Comparison of ENCODE assay signal across 8 mouse cellular contexts in genomic region chr6:83427968-83428731, GRCm38 (mm10). TPM values are rescaled to one million over a fixed set of nuclear protein-coding genes. Genes with fewer than 3 reads are reported as not detected.
DNase-seq lines count a peak whose midpoint lies in the region; ATAC-seq and TF ChIP-seq lines count a peak whose summit lies in the region.

No protein-coding gene starts in this region.

- H3K36me3 ChIP-seq in intestine, embryonic 14.5 days (ENCODE audit: control insufficient read depth, insufficient read depth, low read length): peaks cover 56% of the 10 kb centered on the region
- H3K36me3 ChIP-seq in limb, embryonic 12.5 days: peaks cover 59% of the 10 kb centered on the region

- DNase-seq in ovary, postnatal 36 days (ENCODE audit: low spot score): peak; percentile 23
- no peak for DNase-seq in ovary, postnatal 10 days (ENCODE audit: low spot score)
- DNase-seq in cerebellum, adult 2 months: peak; percentile 84 to 88
- DNase-seq in gastrocnemius, postnatal 14 days: peak; percentile 68
- DNase-seq in intestine, embryonic 14.5 days (ENCODE audit: low spot score): no peak
- DNase-seq in right cerebral cortex, postnatal 36 days (ENCODE audit: low spot score in 2 of 2): peak; percentile 33 to 36
- DNase-seq in embryo, embryonic 11 days: no peak

- no peak overlapping the region for H3K9ac ChIP-seq in intestine, embryonic 14.5 days (ENCODE audit: low read length)
- 0 out of 2 replicates have a peak overlapping the region, but pooled peaks have one; percentile 6 for H3K9ac ChIP-seq in limb, embryonic 12.5 days (replicated peaks)

- H3K4me2 ChIP-seq in intestine, embryonic 14.5 days (ENCODE audit: low read length): no peak overlapping the region
- no peak overlapping the region for H3K4me2 ChIP-seq in limb, embryonic 12.5 days

- ATAC-seq in intestine, embryonic 14.5 days (replicated peaks; ENCODE audit: low FRiP score, low TSS enrichment, low read depth): peak; percentile 60; the same call in 1 of the 2 replicates
- no peak for ATAC-seq in limb, embryonic 12.5 days (ENCODE audit: insufficient number of reproducible peaks, insufficient read depth, low FRiP score, low TSS enrichment, low read depth)

- WGBS in cerebellum, adult 2 months: 17% methylated on average over 5 of the region's 5 CpGs
- WGBS in intestine, embryonic 14.5 days: 32% methylated on average over 5 of the region's 5 CpGs
- 53% methylated on average over 5 of the region's 5 CpGs for WGBS in limb, embryonic 12.5 days

- no peaks in the 10 kb centered on the region for H3K27me3 ChIP-seq in cerebellum, adult 2 months (ENCODE audit: control insufficient read depth, insufficient read depth, low read length)
- H3K27me3 ChIP-seq in intestine, embryonic 14.5 days (replicated peaks; ENCODE audit: control insufficient read depth, insufficient read depth, low read length): no peaks in the 10 kb centered on the region
- no peaks in the 10 kb centered on the region for H3K27me3 ChIP-seq in limb, embryonic 12.5 days

- no peak overlapping the region for H3K4me3 ChIP-seq in cerebellum, adult 2 months (replicated peaks; ENCODE audit: insufficient read depth, low read depth, low read length)
- no peak overlapping the region for H3K4me3 ChIP-seq in intestine, embryonic 14.5 days (ENCODE audit: low read depth, low read length)
- H3K4me3 ChIP-seq in limb, embryonic 12.5 days (replicated peaks): no peak overlapping the region

- TF ChIP-seq CTCF in cerebellum, adult 2 months (IDR thresholded peaks at IDR 0.05; ENCODE audit: borderline replicate concordance, insufficient read depth, low read depth, low read length): no peak

- intact Hi-C loops in gastrocnemius, postnatal 14 days (cut with DNase I; ENCODE audit: low total_unique reads): no loop called here

- H3K9me3 ChIP-seq in intestine, embryonic 14.5 days (ENCODE audit: control insufficient read depth, low read length): no peaks in the 10 kb centered on the region
- H3K9me3 ChIP-seq in limb, embryonic 12.5 days: no peaks in the 10 kb centered on the region

- peak overlapping the region; percentile 60 for H3K27ac ChIP-seq in cerebellum, adult 2 months (ENCODE audit: insufficient read depth, low read length)
- H3K27ac ChIP-seq in intestine, embryonic 14.5 days (ENCODE audit: low read depth): peak overlapping the region; percentile 62
- peak overlapping the region; percentile 57; the same call in 1 of the 2 replicates for H3K27ac ChIP-seq in limb, embryonic 12.5 days

- peaks cover 43% of the 10 kb centered on the region for H3K4me1 ChIP-seq in cerebellum, adult 2 months (ENCODE audit: control insufficient read depth, insufficient read depth, low read length)
- H3K4me1 ChIP-seq in intestine, embryonic 14.5 days (replicated peaks; ENCODE audit: control insufficient read depth, insufficient read depth, low read length): peaks cover 19% of the 10 kb centered on the region
- H3K4me1 ChIP-seq in limb, embryonic 12.5 days (replicated peaks): peaks cover 43% of the 10 kb centered on the region

- TF ChIP-seq POLR2A in cerebellum, adult 2 months (IDR thresholded peaks at IDR 0.05; ENCODE audit: borderline replicate concordance, insufficient read depth, low read length): no peak

RNA-seq across cellular contexts. Expression of gene Tet3, which starts 30.7 kb away (rescaled TPM):
- polyA plus RNA-seq in cerebellum, adult 2 months (2012; rRNA removed): 22.5 and 24.7 TPM in 2 replicates
- 10 to 100 TPM; 30.4 to 36.7 TPM for total RNA-seq in gastrocnemius, postnatal 14 days (2021)
- polyA plus RNA-seq in intestine, embryonic 14.5 days (2014; fragmentation: Nextera tagmentation; extraction: Ambion mirVana): 35.1 and 40.1 TPM in 2 replicates
- 36.0 and 38.6 TPM in 2 replicates for polyA plus RNA-seq in limb, embryonic 12.5 days (2016; fragmentation: Nextera tagmentation; extraction: Ambion mirVana)

Comparison
In these comparisons a context has a peak if more than half of its experiments do, and no peak if none do; other contexts are left out.
1. DNase-seq: peak in ovary, postnatal 36 days (single experiment), cerebellum, adult 2 months (2 of 2), gastrocnemius, postnatal 14 days (single experiment) and right cerebral cortex, postnatal 36 days (2 of 2); none in ovary, postnatal 10 days (single experiment), intestine, embryonic 14.5 days (single experiment) and embryo, embryonic 11 days (single experiment).
2. Peak in every context shown above with its lines, with median percentiles within 50 percentile points of each other: H3K27ac ChIP-seq.